Mouse (Mus musculus): ENCODE measurements at regions not wholly inside any gene's neighbourhood (a gene's known extent, or its start where the extent isn't known, plus 50 kb on each side); places are given as distances from the start of the nearest gene placed in this dataset.

DNA sequence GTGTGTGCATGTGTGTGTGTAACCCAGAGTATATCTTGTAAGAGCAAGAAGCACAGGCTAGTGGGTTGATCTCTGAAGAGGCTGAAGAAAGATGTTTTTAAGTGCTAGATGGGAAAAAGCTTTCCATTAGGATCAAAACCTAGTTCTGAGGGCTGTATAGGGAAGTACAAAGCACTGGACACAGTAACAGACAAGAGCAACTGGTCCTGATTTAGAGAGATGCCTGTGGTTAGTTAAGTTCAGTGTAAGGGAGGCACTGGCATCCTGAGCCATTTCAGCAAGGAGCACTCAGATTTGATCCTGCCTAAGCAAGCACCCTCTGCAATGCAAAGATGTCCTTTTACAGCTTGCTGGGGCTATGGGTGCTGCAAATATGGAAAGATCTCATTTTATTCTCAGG lies 280.1 kb downstream of the Mid1ip1 start:
- no peak for TF ChIP-seq CTCF (IDR thresholded peaks at IDR 0.05)
- no peak for TF ChIP-seq POLR2A (IDR thresholded peaks at IDR 0.05; ENCODE audit: insufficient read depth, low read depth, low read length)
- TF ChIP-seq EP300 (IDR thresholded peaks at IDR 0.05; ENCODE audit: insufficient read depth, low read depth, low read length) = no peak

All from heart, adult 2 months (tissue).